Mouse (Mus musculus) lung, adult 2 months (tissue): ENCODE measurements around the gene Camkmt.

Source experiments
- CTCF ChIP-seq: fragments of 200-500 bp; IDR thresholded peaks from 2 replicates; pipeline ENCODE4 v1.5.1; 2011; ENCODE audit warnings: mild to moderate bottlenecking, low read length, control low read depth; ENCODE audit not compliant: insufficient read depth
- POLR2A ChIP-seq: fragments of 200-500 bp; IDR thresholded peaks from 2 replicates; pipeline ENCODE4 v1.6.1; 2011; ENCODE audit warnings: low read depth, mild to moderate bottlenecking, control low read depth, low read length, borderline replicate concordance; ENCODE audit errors: extremely low read depth

DNA sequence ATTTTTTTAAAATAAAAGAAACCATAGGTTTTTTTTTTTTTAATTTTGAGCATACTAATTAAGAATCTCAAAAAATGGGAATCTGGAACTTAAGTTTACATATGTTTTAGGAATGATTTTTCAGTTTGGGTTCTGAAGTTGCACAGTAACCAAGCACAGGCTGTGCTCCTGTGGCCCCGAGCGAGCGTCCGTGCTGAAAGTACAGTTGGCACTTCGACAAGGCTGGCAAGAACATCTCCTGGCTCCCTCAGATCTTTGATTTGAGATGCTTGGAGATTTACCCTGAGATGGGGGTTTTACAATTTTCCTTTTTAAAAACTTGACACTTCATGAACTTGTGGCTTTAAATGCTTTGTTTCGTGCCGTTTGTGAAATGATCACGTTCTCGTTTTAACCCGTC lies 218.7 kb downstream of the Camkmt start:
- no peak for TF ChIP-seq CTCF
- TF ChIP-seq POLR2A: no peak
